Mouse (Mus musculus): ENCODE data around the gene Lrrc2. TPM values are rescaled to one million over a fixed set of nuclear protein-coding genes. Genes with fewer than 3 reads are reported as not detected.

Lrrc2 gene
- total RNA-seq, 2 experiments from 2014 or later: 0.46 to 0.48 TPM

DNA sequence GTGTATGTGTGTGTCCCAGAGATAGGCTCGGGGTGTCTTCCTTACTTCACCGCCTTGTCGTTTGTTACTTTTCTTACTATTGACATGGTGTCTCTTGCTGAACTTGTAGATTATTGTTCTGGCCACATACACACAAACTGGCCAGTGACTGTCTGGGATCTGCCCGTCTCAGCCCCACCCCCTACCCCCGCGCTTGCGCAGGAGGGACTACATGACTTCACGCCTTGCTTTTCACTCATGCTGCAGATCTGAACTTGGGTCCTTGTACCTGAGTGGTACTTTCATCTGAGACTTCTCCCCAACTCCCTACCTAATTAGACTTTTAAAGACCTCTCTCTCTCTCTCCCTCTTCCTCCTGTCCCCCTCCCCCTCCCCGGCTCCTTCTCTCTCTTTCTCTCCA lies 32.8 kb downstream of the Lrrc2 start:
- DNase-seq: no peak
- intact Hi-C loops (cut with DNase I): no loop called here

DNA sequence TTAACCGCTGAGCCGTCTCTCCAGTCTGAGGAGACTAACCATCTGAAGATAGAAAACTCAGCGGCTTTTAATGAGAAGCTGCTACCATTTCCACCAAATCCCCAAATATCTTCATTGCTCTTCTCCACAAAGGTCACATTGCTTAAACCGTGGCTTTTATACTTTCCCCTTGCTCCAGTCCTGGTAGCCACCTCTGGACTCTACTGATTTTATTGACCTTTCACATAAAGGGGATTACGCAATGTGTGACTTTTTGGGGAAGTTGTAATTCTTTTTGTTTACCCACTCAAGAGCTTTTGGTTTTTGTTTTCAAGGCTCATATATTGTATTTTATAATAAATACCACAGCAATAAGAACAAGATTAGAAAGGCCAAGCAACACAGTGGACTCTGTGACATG lies 34.2 kb downstream of the Lrrc2 start:
- intact Hi-C loops (cut with DNase I): no loop called here
- no peak for DNase-seq

GRCm38 (mm10) chr9:110985951-110986350 lies 34.6 kb downstream of the Lrrc2 start:
- intact Hi-C loops (cut with DNase I): no loop called here
- DNase-seq: no peak

GRCm38 (mm10) chr9:110987331-110987730 lies 36.0 kb downstream of the Lrrc2 start:
- no peak for DNase-seq
- intact Hi-C loops (cut with DNase I): no loop called here

DNA sequence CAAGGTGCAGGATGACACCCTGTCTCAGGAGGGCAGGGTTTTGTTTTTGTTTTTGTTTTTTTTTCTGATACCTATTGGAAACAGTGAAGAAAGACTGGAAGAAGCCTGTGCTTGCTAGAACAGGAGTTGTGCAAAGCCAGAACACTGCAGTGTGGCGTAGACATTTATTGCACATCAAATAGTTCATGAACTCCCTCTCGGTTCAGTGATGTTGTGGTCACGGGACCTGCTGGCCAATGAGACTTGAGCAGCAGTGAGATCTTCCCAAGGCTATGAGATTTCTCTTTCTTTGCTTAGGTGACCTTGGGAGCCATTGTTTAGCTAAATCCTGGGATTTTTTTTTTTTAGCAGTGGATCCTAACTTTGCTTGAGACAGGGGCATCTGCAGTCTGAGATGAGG lies 36.7 kb downstream of the Lrrc2 start:
- DNase-seq: no peak

DNA sequence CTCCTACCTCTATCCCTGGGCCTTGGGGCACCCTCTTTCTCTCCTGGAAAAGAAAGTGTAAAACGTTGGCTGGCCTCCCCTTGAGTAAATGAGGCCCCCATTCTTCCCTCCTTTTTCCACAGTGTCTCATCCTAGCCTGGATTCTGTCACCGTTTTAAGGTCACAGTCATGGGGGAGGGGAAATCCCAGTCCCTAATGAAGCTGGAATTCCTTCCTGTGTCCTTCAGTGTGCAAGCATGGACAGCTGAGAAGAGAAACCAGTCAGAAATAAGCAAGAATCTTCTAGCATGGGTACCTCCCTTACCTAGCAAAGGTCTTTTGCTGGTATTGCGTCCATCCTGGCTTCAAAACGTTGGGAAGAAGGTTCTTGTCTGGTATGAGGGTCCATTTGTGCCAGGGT lies 37.8 kb downstream of the Lrrc2 start:
- intact Hi-C loops (cut with DNase I): no loop called here
- DNase-seq: no peak

More for the DNA sequence above, 36.7 kb downstream of the Lrrc2 start:
- intact Hi-C loops (cut with DNase I): no loop called here

GRCm38 (mm10) chr9:110989543-110989942 lies 38.2 kb downstream of the Lrrc2 start:
- intact Hi-C loops (cut with DNase I): no loop called here

DNA sequence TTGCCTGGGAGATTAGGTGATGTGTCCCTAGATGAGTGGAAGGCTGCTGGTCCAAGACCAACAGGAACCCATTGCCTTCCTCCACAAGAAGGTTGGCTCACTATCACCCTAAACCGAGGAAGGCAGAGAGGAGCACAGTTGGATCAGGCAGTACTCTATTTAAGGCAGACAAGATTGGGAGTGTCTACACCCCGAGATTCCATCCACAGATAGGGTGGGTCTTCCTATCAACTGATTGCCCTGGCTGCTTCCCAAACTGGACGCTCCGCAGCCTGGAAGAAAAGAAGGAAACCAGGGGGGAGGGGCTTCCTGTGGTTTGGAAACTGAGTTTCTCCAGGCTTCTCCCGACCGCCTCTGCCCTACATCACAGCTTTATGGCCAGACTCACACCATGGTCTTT lies 38.9 kb downstream of the Lrrc2 start, which contains the start of gene Rtp3:
Rtp3 (minus strand) TSS at position 380 of the 400 bp plus-strand sequence.
- intact Hi-C loops (cut with DNase I): no loop called here
- DNase-seq: no peak

More at GRCm38 (mm10) chr9:110989543-110989942, 38.2 kb downstream of the Lrrc2 start:
- no peak for DNase-seq

- intact Hi-C loops (cut with DNase I): no loop called here
- DNase-seq: no peak
Measured at GRCm38 (mm10) chr9:110993281-110993709, 42.0 kb downstream of the Lrrc2 start.

DNA sequence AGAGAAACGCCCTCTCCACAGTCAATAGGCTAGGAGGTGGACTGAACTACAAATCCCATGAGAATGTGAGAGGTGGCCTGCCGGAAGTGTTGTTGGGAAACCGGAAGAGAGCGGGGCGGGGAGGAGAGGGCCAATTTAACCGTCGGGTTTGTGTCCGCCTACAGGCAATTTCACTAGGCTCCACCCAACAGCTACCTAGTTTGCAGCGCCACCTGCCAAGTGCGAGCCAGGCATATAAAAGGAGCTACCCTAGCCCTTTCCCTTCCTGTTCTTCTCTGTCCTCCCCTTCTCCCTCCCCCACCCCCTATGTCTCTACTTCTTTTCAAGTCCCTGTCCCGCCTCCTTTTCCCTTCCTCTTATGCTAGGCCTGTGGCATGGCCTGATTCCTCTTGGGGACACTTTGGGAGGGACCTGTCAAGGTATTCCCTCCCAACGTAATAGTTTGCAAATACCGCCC lies 43.4 kb downstream of the Lrrc2 start:
- intact Hi-C loops (cut with DNase I): no loop called here
- DNase-seq: peak; percentile 57

DNA sequence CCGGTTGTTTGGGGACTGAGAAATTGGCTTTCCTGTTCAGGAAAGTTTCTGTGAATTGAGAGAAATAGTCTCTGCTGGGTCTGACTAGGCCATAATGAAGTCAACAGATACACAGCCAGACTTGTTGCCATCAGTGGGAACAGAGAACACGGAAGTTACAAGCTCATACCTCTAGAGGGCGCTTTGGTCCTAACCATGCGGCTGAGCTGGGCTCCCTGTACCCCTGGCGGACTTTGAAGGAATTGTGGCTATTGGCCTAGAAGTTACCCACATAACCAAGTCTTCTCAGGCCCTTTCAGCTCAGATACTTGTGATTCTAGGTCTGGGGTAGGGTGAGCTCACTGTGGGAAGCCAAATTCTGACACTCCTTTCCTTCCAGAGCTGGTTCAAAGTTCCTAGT lies 45.9 kb downstream of the Lrrc2 start:
- peak; percentile 66 for DNase-seq
- intact Hi-C loops (cut with DNase I): no loop called here

DNA sequence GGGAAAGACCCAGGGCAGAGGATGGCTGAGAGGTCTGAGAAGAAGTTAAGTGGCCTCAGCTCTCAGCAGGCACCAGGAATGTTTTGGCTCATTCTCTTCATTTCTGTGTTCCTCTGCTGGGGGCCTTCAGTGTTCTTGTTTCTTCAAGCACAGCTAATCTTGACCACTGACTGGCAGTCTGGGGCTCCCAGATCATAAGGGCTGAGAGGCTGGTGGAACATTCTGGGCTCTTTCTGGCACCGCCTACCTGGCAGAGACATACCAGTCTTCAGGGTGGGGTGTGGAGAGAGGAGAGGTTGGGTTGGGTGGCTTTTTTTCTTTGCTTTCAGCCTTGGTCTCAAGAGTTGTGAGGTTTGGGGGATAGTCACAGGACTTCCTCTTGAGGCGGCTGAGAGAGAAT lies 47.7 kb downstream of the Lrrc2 start:
- intact Hi-C loops (cut with DNase I): no loop called here
- DNase-seq: no peak

DNA sequence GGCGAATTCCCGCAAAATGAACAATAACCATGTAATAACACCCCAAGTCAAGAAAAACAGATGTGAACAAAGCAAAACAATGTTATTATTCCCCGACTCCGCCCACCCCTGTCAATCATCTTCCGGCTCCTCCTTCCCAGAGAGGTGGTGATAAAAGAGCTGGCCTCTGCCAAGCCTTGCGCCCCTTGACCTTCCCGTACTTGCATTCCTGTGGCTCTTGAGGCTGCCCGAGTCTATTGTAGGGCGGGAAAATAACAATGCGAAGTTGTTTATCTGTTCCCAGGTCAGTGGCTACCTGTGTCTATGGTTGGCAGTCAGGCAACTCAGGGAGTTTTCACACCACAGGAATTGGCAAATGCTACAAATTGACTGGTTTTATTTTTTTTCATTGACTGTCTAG lies 48.5 kb downstream of the Lrrc2 start:
- intact Hi-C loops (cut with DNase I): no loop called here
- no peak for DNase-seq

GRCm38 (mm10) chr9:111001621-111002020 lies 50.3 kb downstream of the Lrrc2 start:
- intact Hi-C loops (cut with DNase I): no loop called here
- DNase-seq: no peak

DNA sequence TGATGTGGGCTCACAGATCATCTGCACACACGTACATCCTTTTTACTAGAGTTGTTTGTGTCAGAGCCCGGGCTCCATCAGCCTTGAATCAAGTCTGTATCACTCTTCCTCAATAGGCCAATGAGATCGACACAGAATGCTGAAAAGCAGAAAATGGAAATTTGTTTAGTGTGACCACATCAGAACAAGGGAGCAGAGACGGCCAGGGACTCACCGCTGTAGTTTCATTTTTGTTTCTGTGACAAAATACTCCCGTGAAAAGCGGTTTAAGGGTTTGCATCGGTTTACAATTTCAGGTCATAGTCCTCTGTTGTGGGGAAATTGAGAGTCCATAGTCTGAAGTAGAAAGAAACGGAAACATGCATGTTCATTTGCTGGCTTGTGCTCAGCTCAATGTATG lies 51.9 kb downstream of the Lrrc2 start:
- intact Hi-C loops (cut with DNase I): no loop called here
- no peak for DNase-seq

GRCm38 (mm10) chr9:111006544-111006943 lies 55.2 kb downstream of the Lrrc2 start:
- intact Hi-C loops (cut with DNase I): no loop called here
- DNase-seq: no peak

DNA sequence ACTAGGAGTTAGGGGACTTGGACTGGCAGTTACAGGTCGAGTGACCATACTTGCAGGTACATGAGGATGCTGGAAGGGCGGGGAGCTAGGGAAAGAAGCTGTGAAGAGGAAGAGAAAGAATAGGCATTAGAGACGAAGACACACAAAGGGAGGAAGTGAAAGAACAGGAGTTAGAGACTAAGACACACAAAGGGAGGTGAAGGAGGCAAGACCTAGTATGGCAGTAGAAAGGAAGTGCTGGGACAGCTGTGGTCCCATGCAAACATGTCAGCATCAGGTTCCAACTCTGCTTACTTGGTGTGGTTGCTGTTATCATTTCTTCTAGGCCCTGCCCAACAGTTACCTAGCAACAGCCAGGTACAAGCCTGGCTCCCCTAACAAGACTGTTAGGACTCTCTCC lies 58.4 kb downstream of the Lrrc2 start:
- DNase-seq: no peak
- intact Hi-C loops (cut with DNase I): no loop called here

- DNase-seq: no peak
- intact Hi-C loops (cut with DNase I): no loop called here
Measured at GRCm38 (mm10) chr9:111011550-111011949, 60.2 kb downstream of the Lrrc2 start.

GRCm38 (mm10) chr9:111012041-111012440 lies 60.7 kb downstream of the Lrrc2 start:
- no peak for DNase-seq
- intact Hi-C loops (cut with DNase I): no loop called here

- intact Hi-C loops (cut with DNase I): no loop called here
- no peak for DNase-seq
Measured at GRCm38 (mm10) chr9:111015658-111016057, 64.3 kb downstream of the Lrrc2 start.

GRCm38 (mm10) chr9:111019022-111019421 lies 67.7 kb downstream of the Lrrc2 start, which contains the start of gene Ltf:
TSS of gene Ltf (plus strand) at chr9:111019271.
- intact Hi-C loops (cut with DNase I): no loop called here
- no peak for DNase-seq

DNA sequence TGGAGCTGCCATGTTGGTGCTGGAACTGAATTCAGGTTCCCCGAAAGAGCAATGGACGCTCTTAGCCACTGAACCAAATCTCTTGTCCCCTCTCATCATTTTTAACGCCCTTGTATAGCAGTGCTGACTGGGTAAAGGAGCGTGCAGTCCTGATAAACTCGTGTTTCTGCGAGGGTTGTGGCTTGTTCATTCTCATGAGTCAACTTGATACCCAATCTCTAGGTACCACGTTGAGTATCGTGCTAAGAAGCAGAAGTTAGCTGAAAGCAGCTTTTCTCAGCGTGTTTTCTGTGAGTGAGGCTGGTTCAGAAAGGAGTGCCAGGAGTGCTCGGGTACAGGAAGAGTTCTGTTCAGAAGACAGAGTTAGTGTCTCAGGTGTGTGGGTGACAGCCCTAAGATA lies 75.4 kb downstream of the Lrrc2 start:
- intact Hi-C loops (cut with DNase I): no loop called here
- DNase-seq: no peak
